Mouse (Mus musculus): ENCODE measurements at regions not wholly inside any gene's neighbourhood (a gene's known extent, or its start where the extent isn't known, plus 50 kb on each side); places are given as distances from the start of the nearest gene placed in this dataset.

GRCm38 (mm10) chr2:94983484-94983883 lies 545.5 kb upstream of the Api5 start:
- DNase-seq (ENCODE audit: low spot score): no peak

GRCm38 (mm10) chr2:94963520-94963919 lies 525.6 kb upstream of the Api5 start:
- no peak for DNase-seq (ENCODE audit: low spot score)

- DNase-seq (ENCODE audit: low spot score): no peak
Measured at GRCm38 (mm10) chr2:94945646-94946045, 507.7 kb upstream of the Api5 start.

GRCm38 (mm10) chr2:94932115-94932514 lies 494.2 kb upstream of the Api5 start:
- DNase-seq (ENCODE audit: low spot score): no peak

GRCm38 (mm10) chr2:94919361-94919760 lies 481.4 kb upstream of the Api5 start:
- peak; percentile 6 for DNase-seq (ENCODE audit: low spot score)

GRCm38 (mm10) chr2:94918062-94918461 lies 480.1 kb upstream of the Api5 start:
- DNase-seq (ENCODE audit: low spot score): no peak

- no peak for DNase-seq (ENCODE audit: low spot score)
Measured at GRCm38 (mm10) chr2:94901580-94901979, 463.6 kb upstream of the Api5 start.

Data from retina, embryonic 14.5 days (tissue).